Mouse (Mus musculus) right cerebral cortex, postnatal 4 days (tissue): ENCODE measurements around the gene Nkx2-9.
A peak's percentile ranks its signal among the peaks of the same experiment; 100 is the strongest.

Source experiments
- DNase-seq: peaks from one replicate; pipeline ENCODE4 v3.0.0-alpha.2; 2022

The Nkx2-9 gene

DNA sequence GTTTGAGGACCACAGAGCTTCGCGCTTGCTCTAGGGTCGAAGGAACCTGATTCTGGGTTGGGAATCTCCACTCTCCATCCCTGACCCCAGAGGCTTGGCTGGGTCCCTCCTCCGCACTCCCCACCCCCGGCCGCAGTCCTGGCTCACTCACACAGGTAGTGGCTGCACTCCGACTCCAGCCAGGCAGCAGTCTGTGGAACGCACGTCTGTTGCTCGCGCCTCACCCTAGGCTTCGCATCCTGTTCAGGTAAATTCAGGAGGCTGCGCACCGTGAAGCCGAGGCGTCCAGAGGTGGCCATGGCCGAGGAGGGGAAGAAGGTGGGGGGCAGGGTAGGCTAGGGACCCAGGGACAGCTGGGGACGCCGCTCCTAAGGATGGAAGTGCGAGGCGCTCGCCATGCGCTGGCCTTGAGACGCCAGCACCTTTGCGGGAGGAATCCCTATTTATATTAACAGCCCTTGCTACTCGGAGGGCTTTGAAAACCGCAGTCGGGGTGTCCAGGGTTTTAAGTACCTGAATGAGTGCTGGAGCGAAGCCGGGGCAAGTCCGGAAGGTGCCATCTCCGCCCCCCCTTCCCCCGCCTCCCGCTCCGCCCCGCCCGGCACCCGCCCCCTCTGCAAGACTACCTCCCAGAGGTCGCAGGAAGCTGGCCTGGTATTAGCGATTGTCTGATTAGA is at the start of gene Nkx2-9:
Gene Nkx2-9, minus strand, starts transcription at position 524 of the 677 bp plus-strand sequence.
- DNase-seq, result no peak

DNA sequence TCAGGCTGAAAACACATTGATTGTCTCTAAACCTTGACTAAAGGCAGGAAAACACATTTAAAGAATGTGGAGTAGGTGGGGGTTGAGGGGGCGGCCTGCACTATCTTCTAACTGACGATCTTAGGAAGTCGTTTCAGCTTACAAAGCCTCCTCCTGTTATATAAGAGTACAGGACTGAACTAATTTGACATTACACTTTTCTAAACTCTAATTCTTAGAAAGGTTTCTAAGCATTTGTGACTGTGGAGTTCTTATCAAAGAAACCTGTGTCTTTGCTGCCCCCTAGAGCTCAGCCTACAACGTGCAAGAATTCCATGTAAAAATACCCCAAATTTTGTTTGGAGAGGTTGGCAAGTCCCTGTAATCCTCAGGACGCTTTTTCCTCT is 24.1 kb upstream of the Nkx2-9 start:
- peak; percentile 76 for DNase-seq

DNA sequence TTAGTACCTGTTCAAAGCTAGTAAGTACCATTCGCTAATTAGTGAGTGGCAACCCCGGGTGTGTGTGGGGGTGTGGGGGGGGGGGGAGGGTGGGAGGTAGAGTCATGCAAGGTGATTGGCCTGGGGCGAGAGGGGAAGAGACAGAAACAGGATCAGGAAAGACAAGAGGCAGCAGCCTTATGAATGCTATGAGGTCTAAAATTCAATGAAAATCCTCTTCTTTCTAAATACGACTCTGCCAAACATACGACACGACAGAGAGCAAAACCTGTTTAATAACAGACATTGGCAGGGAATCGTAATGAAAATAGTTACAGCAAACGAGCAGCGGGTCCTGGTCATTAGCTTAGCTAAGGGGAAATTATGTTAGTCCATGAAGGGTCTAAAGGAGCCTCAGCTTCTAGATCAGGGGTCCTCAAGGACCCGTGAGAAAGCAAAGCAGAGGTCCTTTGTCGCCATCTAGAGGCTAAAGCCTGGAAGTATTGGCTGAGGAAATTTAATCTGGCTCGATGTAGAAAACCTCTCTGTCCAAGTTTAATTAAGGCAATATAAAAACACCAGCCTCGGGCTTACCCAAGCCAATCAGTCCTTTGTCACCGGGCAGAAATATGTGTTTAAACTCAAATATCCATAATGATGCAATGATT is 23.6 kb upstream of the Nkx2-9 start:
- DNase-seq, result peak; percentile 24

DNA sequence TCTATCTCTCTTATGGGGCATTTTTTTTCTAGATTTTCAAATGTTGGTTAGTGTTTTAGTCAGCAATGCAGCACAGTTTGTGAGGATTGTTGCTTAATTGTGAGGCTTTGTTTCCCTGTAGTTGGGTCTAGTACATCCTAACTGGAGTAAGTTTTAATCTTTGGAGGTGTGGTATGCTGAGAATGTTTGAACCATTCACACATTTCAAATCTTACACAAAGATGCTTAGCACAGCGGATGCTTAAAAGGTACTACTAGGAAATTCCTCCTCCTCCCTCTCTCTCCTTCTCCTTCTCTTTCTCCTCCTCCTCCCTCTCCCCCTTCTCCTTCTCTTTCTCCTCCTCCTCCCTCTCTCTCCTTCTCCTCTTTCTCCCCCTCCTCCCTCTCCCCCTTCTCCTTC is 3.0 kb upstream of the Nkx2-9 start:
- DNase-seq, result no peak

DNA sequence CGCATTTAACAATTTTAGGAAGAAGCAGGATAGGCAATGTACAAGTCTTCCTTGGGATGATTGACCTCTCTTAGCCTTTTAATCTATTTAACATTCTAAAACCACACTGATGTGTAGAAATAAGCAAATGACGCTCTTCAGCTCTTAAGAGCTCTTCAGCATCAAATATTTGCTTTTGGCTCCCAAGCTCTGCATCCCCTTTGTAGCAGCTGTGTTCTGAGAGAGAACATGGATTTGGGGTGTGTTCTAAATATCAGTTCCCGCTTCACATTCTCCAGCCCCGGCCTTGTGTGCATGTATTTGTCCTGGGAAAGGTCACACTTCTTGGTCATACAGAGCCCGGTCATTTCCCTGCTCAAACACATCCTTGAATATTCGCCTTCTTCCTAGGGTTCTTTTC is 2.3 kb upstream of the Nkx2-9 start:
- no peak for DNase-seq

DNA sequence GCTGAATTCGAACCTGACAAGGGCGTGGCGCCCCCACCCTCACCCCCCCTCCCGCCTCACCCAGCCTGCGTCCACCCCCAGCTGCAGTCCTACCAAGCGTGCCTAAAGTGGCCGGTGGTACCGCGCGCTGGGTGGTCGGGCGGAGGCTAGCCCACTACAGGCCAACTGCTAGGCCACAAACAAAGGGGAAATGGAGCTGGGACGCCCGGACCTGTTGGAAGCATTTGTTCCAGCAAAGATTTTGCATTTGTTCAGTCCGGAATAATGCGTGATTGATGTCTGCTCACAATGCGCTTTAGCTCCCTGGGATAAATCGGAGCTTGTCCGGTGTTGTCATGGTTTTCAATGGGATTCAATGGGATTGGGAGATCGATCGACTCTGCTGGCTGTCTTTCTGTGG is 1.4 kb upstream of the Nkx2-9 start:
- DNase-seq, result no peak

DNA sequence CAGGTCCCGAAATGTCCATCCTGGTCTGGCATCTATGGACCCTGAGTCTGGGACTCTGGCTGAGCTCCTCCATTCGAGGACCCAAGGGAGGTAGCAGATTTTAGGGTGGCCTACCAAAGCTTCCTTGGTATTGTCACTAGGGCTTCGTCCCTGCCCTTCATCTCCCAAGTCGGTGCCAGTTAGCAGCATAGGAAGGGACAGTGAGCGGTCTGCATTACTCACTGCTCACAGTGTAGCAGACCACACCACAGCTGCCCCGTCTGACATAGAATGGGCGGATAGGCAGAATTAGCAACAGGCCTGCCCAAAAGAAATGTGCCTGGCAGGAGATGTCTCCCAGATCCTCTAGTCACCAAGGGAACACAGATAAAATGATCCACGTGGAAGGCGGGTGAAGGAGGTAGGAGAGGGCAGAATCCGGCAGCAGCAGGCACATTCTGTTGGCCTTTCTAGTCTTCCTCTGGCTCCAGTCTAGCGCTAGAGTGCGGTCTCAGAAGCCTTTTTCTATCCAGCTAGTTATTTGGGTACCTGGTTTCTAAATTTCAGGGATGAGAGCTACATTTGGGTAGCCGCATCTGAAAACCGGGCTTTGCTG is 929 bp upstream of the Nkx2-9 start:
- no peak for DNase-seq

DNA sequence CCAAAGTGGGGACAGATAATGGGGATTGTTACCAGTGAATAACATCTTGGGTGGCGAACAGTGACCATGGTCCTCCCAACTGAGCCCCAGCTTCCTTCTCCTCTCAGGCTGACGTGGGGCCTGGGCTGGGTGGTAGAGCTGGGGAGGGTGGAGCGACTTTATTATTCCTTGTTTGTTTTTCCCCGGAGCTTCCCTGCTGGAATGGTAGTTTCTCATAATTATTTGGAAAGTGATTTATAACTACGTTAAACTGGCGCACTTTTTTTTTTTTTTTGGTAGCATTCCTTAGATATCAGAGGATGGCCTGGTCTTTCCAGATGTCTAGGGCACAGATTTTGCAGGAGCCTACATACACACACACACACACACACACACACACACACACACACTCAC is 350 bp upstream of the Nkx2-9 start:
- DNase-seq, result no peak

DNA sequence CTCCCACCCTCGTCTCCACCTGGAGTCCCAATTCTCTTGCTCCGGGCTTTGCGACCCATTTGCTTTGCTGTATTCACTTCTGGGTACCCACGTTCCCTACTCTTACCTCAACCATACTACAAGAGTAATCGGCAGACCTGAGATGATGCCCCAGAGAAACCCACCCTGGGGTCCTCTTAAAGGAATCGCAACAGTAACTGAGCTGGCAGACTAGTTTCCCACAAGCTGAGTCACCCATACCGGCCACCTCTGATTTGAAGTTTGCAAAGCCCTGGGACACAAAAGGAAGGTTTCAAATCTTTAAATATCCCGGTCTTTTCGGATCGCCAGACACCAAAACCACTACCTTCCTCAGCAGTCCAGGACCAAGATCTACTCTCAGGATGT is 742 bp downstream of the Nkx2-9 start:
- no peak for DNase-seq

DNA sequence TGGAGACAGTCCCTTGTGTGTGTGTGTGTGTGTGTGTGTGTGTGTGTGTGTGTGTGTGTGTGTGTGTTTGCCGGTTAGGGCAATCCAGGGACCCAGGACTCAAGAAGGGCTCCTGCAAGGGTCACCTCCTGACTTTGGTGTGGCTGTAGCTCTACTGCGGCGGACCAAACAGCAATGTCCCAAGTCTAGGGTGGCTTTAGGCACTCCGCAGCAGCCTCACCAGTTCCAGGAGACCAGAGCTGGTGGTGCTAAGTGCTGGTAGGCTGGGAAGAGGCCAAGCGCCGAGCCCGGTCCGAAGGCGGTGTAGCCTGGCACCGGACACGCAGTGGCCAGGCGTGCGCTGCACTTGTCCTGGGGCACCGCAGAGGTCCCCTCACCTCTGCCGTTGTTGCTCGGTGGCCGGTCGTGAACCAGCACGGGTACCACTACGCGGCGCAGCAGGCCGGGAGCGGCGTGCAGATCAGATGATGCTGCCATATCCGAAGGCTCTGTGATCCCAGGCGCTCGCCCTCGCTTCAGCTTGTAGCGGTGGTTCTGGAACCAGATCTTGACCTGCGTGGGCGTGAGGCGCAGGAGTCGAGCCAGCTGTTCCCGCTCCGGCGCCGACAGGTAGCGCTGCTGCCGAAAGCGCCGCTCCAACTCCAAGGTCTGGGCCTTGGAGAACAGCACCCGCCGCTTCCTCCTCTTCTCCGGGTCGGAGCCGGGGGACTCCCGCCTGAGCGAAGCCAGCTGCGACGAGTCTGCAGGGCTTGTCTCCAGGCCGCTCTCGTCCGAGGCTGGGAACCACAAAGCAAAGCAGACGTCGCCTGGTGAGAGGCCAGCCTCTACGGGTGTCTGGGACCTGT is 1.4 kb downstream of the Nkx2-9 start:
- peak; percentile 32 for DNase-seq

DNA sequence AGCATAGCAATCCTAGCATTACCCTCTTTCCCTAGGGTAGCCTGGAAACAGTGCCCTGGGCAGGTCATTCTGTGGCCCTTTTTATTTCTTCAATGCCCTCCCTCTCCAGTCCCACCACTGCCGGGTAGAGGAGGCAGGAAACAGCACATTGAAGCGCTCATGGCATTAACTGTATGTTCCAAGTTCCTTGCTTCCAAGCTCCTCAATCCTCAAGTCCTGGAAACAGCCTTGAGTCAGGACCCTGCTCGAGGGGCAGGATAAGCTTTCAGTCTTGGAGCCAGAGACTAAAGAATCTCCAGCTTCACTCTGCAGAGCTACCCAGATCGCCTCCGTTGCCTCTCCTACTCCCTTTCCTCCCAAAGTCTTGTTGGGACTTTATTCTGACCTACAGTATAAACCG is 2.2 kb downstream of the Nkx2-9 start:
- no peak for DNase-seq

DNA sequence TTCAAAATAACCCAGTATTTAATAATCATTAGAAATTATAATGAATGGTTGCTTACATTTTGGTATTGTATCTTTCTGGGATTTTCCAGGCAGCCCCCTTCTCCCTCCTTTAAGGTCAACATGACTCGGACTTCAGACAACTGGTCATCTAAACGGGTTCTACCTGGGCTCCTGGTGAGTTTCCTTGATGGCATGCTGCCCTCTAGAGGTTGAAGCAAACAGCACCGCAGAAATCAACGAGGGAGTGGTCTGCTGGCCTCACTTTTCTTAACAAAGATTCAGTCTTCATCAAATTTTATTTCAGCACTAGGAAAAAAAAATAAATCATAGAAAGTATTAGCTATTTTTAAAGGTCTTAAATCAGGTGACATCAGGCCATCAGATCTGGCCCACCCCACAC is 21.4 kb downstream of the Nkx2-9 start:
- no peak for DNase-seq

DNA sequence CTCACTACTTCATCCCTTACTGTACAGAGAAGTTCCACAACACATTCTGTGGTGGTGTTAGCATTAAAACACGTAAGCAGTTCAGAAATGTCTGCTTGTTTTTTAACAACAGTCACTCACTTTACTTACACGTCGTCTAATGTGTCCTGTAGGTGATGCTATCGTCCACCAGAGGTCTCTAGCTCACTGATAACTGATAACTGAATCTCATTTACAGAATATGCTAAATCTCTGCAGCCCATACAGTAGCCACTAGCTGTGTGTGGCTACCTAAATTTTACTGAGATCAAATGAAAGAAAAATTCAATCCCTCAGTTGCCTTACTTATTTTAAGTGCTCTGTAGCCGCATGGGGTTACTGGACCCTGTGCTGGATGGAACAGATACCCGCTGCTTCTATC is 25.3 kb downstream of the Nkx2-9 start:
- no peak for DNase-seq
